Mouse (Mus musculus): ENCODE results near the gene Isy1.

DNA sequence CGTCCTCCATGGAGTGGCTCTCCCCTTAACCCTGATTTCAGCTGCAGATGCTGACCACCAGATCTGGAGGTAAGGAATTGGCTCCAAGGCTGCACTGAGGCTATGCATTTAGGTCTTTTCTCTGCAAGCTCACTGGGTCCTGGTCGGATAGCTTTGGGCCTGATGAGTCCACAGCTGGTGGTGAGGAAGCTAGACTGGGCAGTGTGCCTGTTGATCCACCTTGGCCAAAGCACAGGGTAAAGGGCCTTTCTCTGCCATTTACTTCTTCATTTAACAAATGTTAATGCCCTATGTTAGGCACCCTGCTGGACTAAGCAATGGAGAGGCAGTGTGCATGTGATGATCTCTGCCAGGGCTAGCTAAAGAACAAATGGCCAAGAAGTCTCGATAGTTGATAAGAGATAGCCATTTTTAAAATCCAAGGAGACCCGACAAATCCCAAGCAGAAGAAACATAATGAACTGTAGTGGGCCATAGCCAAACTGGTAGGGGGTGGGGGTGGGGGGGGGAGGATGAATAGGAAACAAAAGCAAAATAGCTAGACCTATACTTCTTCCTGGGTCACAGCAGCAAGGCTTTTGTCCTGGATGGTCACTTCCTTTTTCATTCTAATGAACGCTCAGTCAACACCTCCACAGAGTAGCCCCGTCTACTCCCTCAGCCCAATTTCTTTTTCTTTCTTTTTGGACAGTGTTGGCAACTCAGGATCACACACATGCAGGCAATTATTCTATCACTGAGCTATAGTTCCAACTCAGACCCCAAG, 43.0 kb downstream of the Isy1 start:
- TF ChIP-seq CTCF (IDR thresholded peaks at IDR 0.05) (no peak), EP300 (IDR thresholded peaks at IDR 0.05; ENCODE audit: insufficient read depth, low read depth, low read length) (no peak), POLR2A (IDR thresholded peaks at IDR 0.05; ENCODE audit: insufficient read depth, low read depth, low read length) (no peak)
